Mouse (Mus musculus): ENCODE results near the gene Runx3. TPM values are rescaled to one million over a fixed set of nuclear protein-coding genes. Genes with fewer than 3 reads are reported as not detected.

The Runx3 gene
- polyA plus RNA-seq, 1 experiment from 2014 or later = not detected

DNA sequence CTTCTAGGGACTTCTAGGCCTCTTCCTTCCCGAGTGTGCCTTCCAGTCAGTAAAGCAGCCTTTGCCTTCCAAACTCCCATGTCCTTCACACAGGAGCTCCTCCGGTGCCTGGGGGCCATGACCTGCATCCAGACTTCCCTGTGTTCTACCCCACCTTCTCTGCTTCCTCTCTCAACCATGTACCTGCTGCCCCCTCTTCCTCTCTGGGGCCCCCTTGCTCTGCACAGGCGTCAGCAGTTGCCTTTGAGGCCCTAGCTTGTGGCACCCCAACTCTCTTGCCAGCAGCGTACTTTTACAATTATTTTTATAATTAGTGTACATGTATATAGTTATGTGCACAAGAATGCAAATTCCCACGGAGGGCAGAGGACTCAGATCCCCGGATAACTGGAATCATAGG is 37.4 kb upstream of the Runx3 start:
- Histone ChIP-seq H3K4me2 (ENCODE audit: low read length) (no peak overlapping the region), H3K36me3 (ENCODE audit: control insufficient read depth, insufficient read depth) (no peaks in the 10 kb centered on the region), H3K9ac (replicated peaks; ENCODE audit: low read depth, low read length) (no peak overlapping the region), H3K9me3 (ENCODE audit: control insufficient read depth, low read length) (no peaks in the 10 kb centered on the region), H3K4me3 (replicated peaks; ENCODE audit: low read length) (no peak overlapping the region), H3K4me1 (replicated peaks; ENCODE audit: control insufficient read depth, insufficient read depth, low read length) (no peaks in the 10 kb centered on the region), H3K27ac (ENCODE audit: low read length) (no peak overlapping the region), H3K27me3 (replicated peaks; ENCODE audit: control insufficient read depth, insufficient read depth, low read length) (no peaks in the 10 kb centered on the region)
- 77% methylated on average over 6 of the region's 6 CpGs for WGBS
- no peak for ATAC-seq

DNA sequence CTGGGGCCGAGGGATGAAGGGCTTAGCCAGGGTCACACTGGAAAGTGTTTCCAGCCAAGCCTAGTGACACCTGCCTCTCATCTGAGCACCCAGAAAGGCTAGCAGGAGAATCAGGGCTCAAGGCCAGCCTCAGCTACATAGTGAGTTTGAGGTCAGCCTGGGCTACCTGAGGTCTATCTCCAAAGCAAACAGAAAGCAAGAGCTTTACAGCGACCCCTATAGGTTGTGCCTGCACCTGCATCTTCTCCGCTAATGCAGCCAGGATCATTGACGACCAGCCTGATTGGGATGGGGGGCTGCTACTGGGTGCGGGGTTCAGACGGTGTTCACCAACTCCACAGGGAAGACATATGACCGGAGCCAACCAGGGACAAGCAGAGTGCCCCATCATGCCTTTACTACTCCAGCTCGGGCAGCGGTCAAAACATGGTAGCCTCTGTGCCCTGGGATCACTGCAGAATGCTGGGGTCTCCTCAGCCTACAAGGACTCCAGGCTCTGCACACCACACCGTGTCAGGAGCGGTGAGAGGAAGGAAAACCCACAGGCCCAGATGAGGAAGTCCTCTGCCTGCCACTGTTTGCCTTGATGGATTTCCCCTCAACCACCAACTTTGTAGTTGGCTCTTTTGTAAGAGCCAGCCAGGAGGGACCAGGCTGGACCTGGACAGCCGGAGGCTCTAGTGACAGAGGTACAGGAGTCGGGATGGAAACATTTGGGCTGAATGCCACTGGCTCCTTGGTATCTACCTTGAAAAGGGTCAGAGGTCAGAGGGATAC is 35.2 kb upstream of the Runx3 start:
- no peak overlapping the region for H3K27ac ChIP-seq (ENCODE audit: low read length)
- H3K9me3 ChIP-seq (ENCODE audit: control insufficient read depth, low read length) = no peaks in the 10 kb centered on the region
- H3K36me3 ChIP-seq (ENCODE audit: control insufficient read depth, insufficient read depth) = no peaks in the 10 kb centered on the region
- H3K4me2 ChIP-seq (ENCODE audit: low read length) = no peak overlapping the region
- H3K27me3 ChIP-seq (replicated peaks; ENCODE audit: control insufficient read depth, insufficient read depth, low read length) = no peaks in the 10 kb centered on the region
- WGBS = 77% methylated on average over 13 of the region's 13 CpGs
- no peak overlapping the region for H3K4me3 ChIP-seq (replicated peaks; ENCODE audit: low read length)
- no peaks in the 10 kb centered on the region for H3K4me1 ChIP-seq (replicated peaks; ENCODE audit: control insufficient read depth, insufficient read depth, low read length)
- no peak overlapping the region for H3K9ac ChIP-seq (replicated peaks; ENCODE audit: low read depth, low read length)
- ATAC-seq = no peak

DNA sequence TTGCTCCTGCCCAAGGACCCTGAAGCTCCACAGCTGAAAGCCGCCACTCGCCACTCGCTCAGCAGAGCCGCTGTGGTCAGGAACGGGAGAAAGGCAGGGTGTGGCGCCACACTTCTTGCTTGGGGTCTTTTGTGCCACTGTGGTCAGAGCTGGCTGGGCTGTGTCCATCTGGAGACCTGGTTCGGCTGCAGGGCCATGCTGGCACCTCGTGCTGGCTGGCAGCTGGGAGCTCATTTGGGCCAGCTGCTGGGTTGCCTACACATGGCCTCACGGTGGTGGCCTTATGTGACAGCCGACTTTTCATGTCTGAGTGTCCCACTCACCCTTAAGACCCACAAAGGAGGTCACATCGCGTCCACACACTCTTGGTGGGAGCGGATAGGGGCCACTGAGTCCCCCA is 29.8 kb upstream of the Runx3 start:
- no peaks in the 10 kb centered on the region for H3K36me3 ChIP-seq (ENCODE audit: control insufficient read depth, insufficient read depth)
- 72% methylated on average over 13 of the region's 13 CpGs for WGBS
- no peak for ATAC-seq
- no peak overlapping the region for H3K27ac ChIP-seq (ENCODE audit: low read length)
- H3K4me3 ChIP-seq (replicated peaks; ENCODE audit: low read length) = no peak overlapping the region
- H3K9me3 ChIP-seq (ENCODE audit: control insufficient read depth, low read length) = no peaks in the 10 kb centered on the region
- H3K9ac ChIP-seq (replicated peaks; ENCODE audit: low read depth, low read length) = no peak overlapping the region
- no peaks in the 10 kb centered on the region for H3K4me1 ChIP-seq (replicated peaks; ENCODE audit: control insufficient read depth, insufficient read depth, low read length)
- no peak overlapping the region for H3K4me2 ChIP-seq (ENCODE audit: low read length)
- H3K27me3 ChIP-seq (replicated peaks; ENCODE audit: control insufficient read depth, insufficient read depth, low read length) = no peaks in the 10 kb centered on the region

DNA sequence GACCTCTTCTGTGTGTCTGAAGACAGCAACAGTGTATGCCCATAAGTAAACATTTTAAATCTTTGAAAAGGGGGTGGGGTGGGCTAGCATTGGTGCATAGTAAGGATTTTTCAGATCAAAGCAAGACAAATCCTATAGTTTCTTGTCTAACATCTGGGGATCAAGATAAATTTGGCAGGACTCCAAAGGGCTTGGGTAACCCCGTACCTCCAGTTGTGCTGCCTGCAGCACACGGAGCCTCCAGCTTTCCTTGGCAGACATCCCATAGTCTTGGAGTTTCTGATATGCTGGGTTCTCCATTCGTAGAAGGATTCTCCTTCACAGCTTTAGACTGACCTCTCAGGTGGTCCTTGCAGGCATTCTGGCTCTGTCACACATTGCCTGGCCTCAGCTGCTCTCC is 27.6 kb upstream of the Runx3 start:
- Histone ChIP-seq H3K4me2 (ENCODE audit: low read length) (no peak overlapping the region), H3K4me1 (replicated peaks; ENCODE audit: control insufficient read depth, insufficient read depth, low read length) (no peaks in the 10 kb centered on the region), H3K27ac (ENCODE audit: low read length) (no peak overlapping the region), H3K36me3 (ENCODE audit: control insufficient read depth, insufficient read depth) (no peaks in the 10 kb centered on the region), H3K9me3 (ENCODE audit: control insufficient read depth, low read length) (no peaks in the 10 kb centered on the region), H3K27me3 (replicated peaks; ENCODE audit: control insufficient read depth, insufficient read depth, low read length) (no peaks in the 10 kb centered on the region), H3K4me3 (replicated peaks; ENCODE audit: low read length) (no peak overlapping the region), H3K9ac (replicated peaks; ENCODE audit: low read depth, low read length) (no peak overlapping the region)
- ATAC-seq = no peak
- 50% methylated on average over 3 of the region's 3 CpGs for WGBS

DNA sequence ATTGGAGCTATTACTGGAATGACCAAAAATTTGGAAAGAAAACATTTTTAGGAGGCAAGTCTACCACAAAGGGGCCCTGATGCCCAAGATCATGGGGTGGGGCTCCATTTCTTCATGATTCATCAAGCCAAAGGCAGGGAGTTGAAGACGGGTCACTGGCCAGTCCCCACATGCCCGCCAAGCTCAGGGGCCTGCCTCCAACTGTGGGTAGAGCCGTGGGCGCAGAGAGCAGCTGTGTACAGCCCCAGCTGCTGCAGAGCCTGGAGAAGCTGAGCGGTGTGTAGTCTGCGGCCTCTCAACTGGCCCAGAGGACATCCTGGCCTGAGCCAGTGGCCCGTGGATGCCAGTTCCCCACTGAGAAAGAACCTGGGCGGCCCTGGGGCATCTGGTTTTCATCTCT is 24.8 kb upstream of the Runx3 start:
- Histone ChIP-seq H3K27ac (ENCODE audit: low read length) (no peak overlapping the region), H3K9me3 (ENCODE audit: control insufficient read depth, low read length) (no peaks in the 10 kb centered on the region), H3K9ac (replicated peaks; ENCODE audit: low read depth, low read length) (no peak overlapping the region), H3K4me1 (replicated peaks; ENCODE audit: control insufficient read depth, insufficient read depth, low read length) (no peaks in the 10 kb centered on the region), H3K4me2 (ENCODE audit: low read length) (no peak overlapping the region), H3K27me3 (replicated peaks; ENCODE audit: control insufficient read depth, insufficient read depth, low read length) (no peaks in the 10 kb centered on the region), H3K36me3 (ENCODE audit: control insufficient read depth, insufficient read depth) (no peaks in the 10 kb centered on the region), H3K4me3 (replicated peaks; ENCODE audit: low read length) (no peak overlapping the region)
- ATAC-seq = no peak
- 88% methylated on average over 8 of the region's 8 CpGs for WGBS

DNA sequence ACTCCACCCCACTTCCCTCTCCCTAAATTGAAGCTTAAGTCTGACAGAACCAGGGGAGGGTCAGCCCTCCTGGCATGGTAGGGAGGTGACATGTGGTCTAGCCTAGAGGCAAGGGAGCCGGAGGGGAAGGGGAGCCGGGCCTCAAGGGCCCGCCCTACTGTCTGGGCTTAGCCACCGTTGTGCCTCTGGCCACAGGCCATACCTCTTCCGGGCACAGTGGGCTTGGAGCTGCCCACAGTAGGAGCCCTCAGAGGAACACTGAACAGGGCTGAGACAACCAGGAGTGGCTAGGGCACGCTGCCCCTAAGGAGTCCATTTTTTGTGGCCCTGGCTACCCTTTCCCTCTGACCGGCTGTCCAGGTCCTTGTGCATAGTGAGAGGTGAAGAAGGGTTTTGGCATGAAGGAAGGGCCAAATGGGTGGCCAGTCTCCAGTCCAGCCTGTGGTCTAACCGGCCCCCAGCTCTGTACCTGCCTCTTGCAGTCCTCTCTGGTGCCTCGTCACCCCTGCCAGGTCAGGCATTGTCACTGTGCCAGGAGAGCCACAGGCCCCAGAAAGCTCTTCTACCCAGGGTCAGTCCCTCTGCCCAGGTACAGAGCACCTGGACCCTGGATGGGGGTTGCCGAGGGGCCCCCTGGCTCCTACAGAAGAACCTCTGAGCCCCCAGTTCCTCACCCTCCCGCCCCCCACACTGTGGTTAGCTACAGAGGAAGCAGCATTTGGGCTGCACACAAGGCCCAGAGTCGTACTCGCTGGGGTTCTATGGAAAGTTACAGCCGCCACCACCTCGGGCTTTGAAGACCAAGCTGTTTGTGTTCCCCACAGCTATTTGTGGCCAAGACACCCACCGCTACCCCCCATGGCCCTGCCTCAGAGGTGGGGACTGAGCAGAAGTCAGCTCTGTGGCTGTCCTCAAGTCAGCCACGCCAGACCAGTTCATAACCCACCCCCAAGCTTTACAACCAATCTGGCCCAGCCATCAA is 22.3 kb upstream of the Runx3 start:
- no peaks in the 10 kb centered on the region for H3K36me3 ChIP-seq (ENCODE audit: control insufficient read depth, insufficient read depth)
- ATAC-seq = no peak
- H3K4me1 ChIP-seq (replicated peaks; ENCODE audit: control insufficient read depth, insufficient read depth, low read length) = no peaks in the 10 kb centered on the region
- H3K27ac ChIP-seq (ENCODE audit: low read length) = no peak overlapping the region
- H3K9ac ChIP-seq (replicated peaks; ENCODE audit: low read depth, low read length) = no peak overlapping the region
- H3K4me2 ChIP-seq (ENCODE audit: low read length) = no peak overlapping the region
- WGBS = 88% methylated on average over 17 of the region's 17 CpGs
- no peak overlapping the region for H3K4me3 ChIP-seq (replicated peaks; ENCODE audit: low read length)
- no peaks in the 10 kb centered on the region for H3K9me3 ChIP-seq (ENCODE audit: control insufficient read depth, low read length)
- H3K27me3 ChIP-seq (replicated peaks; ENCODE audit: control insufficient read depth, insufficient read depth, low read length) = no peaks in the 10 kb centered on the region; the same call in 1 of the 2 replicates

DNA sequence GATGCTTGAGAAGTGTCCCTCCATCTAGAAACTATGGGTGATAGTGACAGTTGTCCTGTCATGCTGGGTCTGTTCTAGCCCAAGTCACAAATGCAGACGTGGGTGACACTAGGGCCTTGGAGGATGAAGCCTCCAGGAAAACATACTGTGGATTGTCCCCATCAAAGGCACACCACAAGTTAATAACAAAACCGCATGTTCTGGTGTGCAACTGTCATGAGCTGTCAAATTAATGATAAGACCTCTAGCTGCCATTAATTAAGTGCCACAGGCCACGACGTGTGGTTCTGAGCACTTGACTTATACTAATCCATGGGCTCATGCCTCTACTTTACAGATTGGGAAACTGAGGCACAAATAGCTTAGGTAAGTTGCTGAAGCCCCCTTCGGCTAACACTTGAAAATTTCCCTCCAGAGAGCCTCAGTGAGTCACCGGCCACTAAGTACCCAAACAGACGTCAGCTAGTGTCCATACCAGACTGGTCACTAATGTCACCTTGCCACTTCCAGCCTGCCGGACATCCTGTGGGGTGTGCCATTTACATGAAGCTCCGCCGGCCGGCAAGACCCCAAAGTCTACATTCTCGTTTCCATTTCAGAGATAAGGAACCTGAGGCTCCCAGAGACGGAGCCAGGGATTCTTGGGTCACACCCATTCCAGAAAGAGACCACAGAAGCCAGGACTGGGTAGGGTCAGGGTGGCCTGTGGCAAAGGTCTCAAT is 18.3 kb upstream of the Runx3 start:
- Histone ChIP-seq H3K9me3 (ENCODE audit: control insufficient read depth, low read length) (no peaks in the 10 kb centered on the region), H3K4me2 (ENCODE audit: low read length) (no peak overlapping the region), H3K4me1 (replicated peaks; ENCODE audit: control insufficient read depth, insufficient read depth, low read length) (no peaks in the 10 kb centered on the region), H3K36me3 (ENCODE audit: control insufficient read depth, insufficient read depth) (no peaks in the 10 kb centered on the region), H3K4me3 (replicated peaks; ENCODE audit: low read length) (no peak overlapping the region), H3K9ac (replicated peaks; ENCODE audit: low read depth, low read length) (no peak overlapping the region), H3K27me3 (replicated peaks; ENCODE audit: control insufficient read depth, insufficient read depth, low read length) (no peaks in the 10 kb centered on the region; the same call in 1 of the 2 replicates), H3K27ac (ENCODE audit: low read length) (no peak overlapping the region)
- no peak for ATAC-seq
- WGBS = 83% methylated on average over 13 of the region's 13 CpGs

DNA sequence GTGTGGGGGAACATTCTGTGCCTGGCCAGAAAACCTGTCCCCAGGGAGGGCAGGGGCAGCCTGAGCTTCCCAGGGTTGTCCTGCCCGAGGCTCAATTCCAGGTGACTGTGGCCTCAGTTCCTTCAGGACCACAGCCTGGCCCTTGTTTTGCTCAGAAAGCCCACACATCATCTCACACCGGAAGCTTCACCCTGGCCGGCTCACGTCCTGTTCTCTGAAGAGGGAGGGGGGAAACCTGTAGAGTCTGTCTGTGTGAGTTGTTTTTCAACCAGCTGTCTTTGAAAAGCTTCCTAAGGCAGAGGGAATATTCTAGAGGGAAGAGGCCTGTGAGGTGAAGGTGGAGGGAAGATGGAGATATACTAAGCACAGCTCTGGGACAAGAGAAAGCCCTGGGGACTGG is 17.7 kb upstream of the Runx3 start:
- 56% methylated on average over 4 of the region's 4 CpGs for WGBS
- Histone ChIP-seq H3K27me3 (replicated peaks; ENCODE audit: control insufficient read depth, insufficient read depth, low read length) (no peaks in the 10 kb centered on the region; the same call in 1 of the 2 replicates), H3K4me2 (ENCODE audit: low read length) (no peak overlapping the region), H3K36me3 (ENCODE audit: control insufficient read depth, insufficient read depth) (no peaks in the 10 kb centered on the region), H3K9ac (replicated peaks; ENCODE audit: low read depth, low read length) (no peak overlapping the region), H3K27ac (ENCODE audit: low read length) (no peak overlapping the region), H3K9me3 (ENCODE audit: control insufficient read depth, low read length) (no peaks in the 10 kb centered on the region), H3K4me1 (replicated peaks; ENCODE audit: control insufficient read depth, insufficient read depth, low read length) (no peaks in the 10 kb centered on the region), H3K4me3 (replicated peaks; ENCODE audit: low read length) (no peak overlapping the region)
- ATAC-seq = no peak

DNA sequence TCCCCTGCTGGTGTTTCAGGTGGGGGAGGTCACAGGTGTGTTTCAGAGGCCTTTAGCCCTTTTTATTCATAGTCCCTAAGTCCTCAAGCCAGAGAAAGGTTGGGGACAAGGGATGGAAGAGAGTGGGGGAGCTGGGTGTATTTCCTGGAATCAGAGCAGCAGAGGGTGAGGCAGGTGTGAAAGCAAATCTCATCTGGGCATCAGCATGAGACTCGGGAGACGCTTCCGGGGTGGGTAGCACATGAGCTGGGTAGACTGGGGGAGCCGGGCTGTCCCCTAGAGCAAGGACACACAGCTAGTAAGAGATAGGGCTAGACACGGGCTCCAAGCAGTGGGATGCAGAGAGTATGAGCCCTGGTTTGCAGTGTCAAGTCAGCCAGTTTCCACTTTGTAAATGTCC is 16.7 kb upstream of the Runx3 start:
- Histone ChIP-seq H3K4me2 (ENCODE audit: low read length) (no peak overlapping the region), H3K4me3 (replicated peaks; ENCODE audit: low read length) (no peak overlapping the region), H3K9me3 (ENCODE audit: control insufficient read depth, low read length) (no peaks in the 10 kb centered on the region), H3K27ac (ENCODE audit: low read length) (no peak overlapping the region), H3K27me3 (replicated peaks; ENCODE audit: control insufficient read depth, insufficient read depth, low read length) (no peaks in the 10 kb centered on the region; the same call in 1 of the 2 replicates), H3K36me3 (ENCODE audit: control insufficient read depth, insufficient read depth) (no peaks in the 10 kb centered on the region), H3K4me1 (replicated peaks; ENCODE audit: control insufficient read depth, insufficient read depth, low read length) (no peaks in the 10 kb centered on the region), H3K9ac (replicated peaks; ENCODE audit: low read depth, low read length) (no peak overlapping the region)
- 67% methylated on average over 5 of the region's 5 CpGs for WGBS
- no peak for ATAC-seq

Measured in forebrain, embryonic 16.5 days (tissue).